Mouse (Mus musculus) frontal cortex, postnatal 25 days (tissue): ENCODE results near the gene Traf1.

Experiments used
- DNase-seq, 2 experiments: peaks; one replicate each; pipeline ENCODE4 v3.0.0; 2022; ENCODE audit warnings: low spot score in 2 of 2

The Traf1 gene

DNA sequence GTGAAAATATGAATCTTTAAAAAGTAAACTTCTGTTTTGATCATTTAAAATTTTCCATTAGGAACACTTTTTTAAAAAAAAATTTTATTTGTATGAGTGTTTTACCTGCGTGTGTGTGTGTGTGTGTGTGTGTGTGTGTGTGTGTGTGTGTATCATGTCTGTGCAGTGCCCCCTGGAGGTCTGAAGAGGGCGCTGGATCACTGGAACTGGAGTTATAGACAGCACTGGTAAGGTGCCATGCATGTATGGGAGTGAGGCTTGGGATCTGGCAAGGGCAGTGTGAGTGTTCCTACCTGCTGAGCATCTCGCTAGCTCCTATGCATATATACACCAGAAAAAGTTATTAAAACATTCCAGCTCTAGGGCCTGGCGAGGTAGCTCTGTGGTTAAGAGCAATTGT is 59.8 kb downstream of the Traf1 start:
- no peak for DNase-seq

DNA sequence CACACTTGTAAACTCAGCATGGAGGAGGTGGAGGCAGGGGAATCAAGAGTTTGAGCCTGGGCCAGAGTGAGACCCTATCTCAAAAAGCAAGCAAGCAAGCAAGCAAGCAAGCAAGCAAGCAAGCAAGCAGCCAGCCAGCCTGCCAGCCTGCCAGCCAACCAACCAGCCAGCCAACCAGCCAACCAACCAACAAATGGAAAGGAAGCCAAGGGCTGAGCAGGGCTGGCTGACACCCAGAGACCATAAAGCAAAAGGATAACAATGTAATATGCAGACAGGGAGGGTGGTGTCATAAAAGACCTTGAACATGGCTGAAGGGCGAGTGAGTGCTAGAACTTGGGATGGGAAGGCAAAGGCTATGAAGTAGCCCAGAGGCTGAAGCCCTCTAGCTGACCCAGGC is 61.2 kb downstream of the Traf1 start:
- DNase-seq = no peak

DNA sequence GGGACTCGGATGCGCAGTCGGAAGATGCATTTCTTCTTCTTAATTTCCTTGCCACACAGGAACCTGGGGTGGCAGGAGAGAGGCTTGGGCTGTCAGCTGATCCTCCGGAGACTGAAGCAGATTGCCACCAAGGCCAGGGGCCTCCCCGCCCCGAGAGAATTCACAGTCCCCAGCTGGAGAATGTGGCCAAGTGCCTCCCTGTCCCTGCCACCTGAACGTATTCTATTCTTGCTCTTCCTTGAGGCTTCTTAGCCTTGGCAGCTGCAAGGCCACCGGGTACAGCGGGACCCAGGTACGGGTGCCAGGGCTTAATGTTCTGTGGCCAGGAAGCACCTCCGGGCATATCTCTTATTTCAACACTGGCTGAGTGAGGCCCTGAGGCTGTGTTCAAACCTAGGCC is 61.9 kb downstream of the Traf1 start:
- no peak for DNase-seq

DNA sequence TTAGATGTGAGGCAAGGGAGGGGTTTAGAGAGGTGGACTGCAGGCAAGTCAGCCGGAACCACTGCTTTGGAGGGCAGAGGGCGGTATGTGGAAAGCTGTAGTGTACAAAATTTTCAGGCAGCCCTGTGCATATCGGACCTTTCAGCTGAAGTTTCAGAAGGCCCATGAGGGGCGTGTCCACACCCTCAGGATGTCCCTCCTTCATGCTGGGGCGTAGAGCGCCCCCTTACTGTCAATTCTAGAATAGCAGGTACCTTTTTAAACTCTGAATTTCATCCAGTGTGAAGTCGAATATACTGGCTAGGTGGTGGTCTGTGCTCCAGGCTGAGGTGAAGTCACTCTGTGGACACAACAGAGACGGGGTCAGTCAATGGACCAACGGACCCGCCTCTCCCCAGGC is 63.8 kb downstream of the Traf1 start:
- DNase-seq = no peak

DNA sequence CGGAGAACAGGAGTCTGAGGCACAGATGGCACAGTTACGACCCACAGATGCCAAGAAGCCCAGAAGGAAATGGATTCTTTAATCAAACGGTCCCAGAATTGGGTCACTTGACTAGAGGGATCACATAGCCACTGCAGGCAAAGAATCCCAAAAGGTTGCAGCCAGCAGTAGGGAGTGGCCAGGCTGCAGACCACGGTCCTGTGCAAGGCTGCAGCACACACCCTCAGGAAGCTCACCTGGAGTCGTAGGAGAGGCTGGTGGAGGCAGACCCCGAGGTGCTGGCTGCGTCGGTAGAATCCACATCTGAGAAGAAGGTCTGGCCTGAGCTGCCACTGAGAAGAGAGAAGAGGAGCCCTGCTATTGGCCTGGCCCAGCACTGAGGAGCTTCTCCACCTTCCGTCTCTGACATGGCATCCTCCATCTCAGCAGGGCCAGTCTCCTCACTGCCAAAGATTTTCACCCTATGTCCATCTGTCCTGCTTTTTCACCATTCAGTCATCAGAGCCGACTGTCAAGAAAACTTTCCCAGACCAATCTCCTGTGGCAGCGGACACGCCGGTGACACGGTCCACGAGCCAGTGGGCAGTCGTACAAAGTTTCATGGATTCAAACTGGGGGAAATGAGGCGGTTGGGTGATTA is 64.6 kb downstream of the Traf1 start:
- DNase-seq = no peak

DNA sequence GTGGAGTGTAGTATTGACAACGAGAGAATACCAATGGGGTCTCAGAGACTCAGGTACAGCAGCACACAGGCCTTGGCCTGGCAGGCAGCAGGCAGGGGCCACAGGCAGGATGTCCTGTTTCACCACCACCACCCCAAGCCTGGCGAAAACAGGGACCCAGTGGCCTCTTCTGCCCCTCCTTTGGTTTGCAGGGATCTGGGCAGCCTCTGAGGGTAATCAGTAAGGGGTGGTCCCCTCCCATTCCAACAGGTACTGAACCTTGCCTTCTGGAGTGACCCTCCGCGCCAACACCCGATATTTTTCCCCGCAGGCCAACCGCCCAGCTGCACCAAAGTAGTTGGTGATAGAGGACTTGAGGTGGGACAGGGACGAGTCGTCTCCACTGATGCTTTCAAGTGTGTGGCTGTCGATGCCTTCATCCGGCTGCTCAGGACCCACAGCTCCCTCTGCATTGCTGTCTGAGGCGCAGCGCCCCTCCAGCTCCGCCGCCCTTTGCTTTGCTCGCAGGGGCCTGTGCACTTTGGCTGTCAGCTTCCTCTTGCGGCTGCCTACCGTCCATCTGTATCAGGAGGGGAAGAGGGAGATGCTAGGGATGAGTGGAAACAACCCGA is 66.0 kb downstream of the Traf1 start:
- no peak for DNase-seq

DNA sequence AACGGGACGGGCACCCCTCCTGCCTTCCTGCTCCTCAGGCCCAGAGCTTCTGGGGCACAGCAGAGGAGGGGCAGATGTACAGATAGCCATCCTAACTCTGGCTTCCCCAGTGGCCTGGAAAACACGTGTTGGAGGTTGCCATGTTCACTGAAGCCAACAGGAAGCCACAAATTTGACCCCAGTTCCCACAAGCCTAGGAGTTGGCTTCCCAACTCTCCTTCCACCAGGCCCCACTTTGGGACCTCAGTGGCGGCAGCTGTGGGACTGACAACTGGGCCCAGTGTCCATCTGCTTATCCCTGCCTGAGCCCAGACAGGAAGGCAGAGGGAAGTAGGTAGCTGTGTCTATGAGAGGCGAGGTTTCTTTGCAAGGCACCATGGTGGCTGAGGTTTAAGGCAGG is 67.6 kb downstream of the Traf1 start:
- no peak for DNase-seq
